Mouse (Mus musculus) brain, embryonic 14.5 days (tissue): ENCODE measurements at regions not wholly inside any gene's neighbourhood (a gene's known extent, or its start where the extent isn't known, plus 50 kb on each side); places are given as distances from the start of the nearest gene placed in this dataset.

Experiments used
- CTCF ChIP-seq: fragments of 200-500 bp; IDR thresholded peaks from 2 replicates; pipeline ENCODE4 v1.5.1; 2012; ENCODE audit warnings: inconsistent platforms, mild to moderate bottlenecking, moderate library complexity, borderline replicate concordance; ENCODE audit not compliant: insufficient read depth, insufficient read length; ENCODE audit errors: extremely low read depth
- POLR2A ChIP-seq: fragments of 200-500 bp; IDR thresholded peaks from 2 replicates; pipeline ENCODE4 v1.6.1; 2012; ENCODE audit warnings: mild to moderate bottlenecking, inconsistent platforms, borderline replicate concordance; ENCODE audit not compliant: poor library complexity, insufficient read depth, insufficient read length, severe bottlenecking; ENCODE audit errors: extremely low read depth

DNA sequence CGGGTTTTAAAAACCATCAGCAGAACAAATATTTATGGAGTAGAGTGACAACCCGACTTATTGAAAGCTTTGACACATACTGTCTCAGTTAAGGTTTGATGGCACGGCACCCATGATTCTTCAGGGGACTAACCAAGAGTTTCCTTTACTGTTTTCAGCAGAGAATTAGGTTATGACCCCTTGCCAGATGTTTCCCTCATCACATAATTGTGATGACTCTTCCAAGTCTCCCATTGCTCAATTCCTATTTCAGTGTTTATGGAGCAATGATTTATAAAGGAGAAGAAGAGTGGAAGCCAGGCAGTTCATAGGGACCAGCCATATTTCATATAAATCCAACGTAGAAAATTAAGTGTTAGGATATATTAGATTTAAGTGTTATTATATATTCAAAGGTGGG lies 181.4 kb upstream of the Adgrl2 start:
- TF ChIP-seq CTCF (no peak), POLR2A (no peak)
